17 mouse cellular contexts compared by ENCODE assay signal in genomic region chr4:102086336-102086735, GRCm38 (mm10). TPM values are rescaled to one million over a fixed set of nuclear protein-coding genes. Genes with fewer than 3 reads are reported as not detected.
DNase-seq lines count a peak whose midpoint lies in the region; ATAC-seq lines count a peak whose summit lies in the region.
"Had no signal": no experiment of that assay in that cellular context is flagged by ENCODE, and none has a peak within 500 bp of the region (broad histone marks: within the 10 kb centered on the region; RNA-seq: fewer than 3 reads in every experiment).

No protein-coding gene starts in this region.

- H3K9ac ChIP-seq in kidney, embryonic 16.5 days (replicated peaks; ENCODE audit: low read length), result no peak overlapping the region
- H3K9ac ChIP-seq: heart, embryonic 12.5 days; hindbrain, embryonic 12.5 days had no signal

- H3K9me3 ChIP-seq in kidney, embryonic 16.5 days (ENCODE audit: low read length), result no peaks in the 10 kb centered on the region
- H3K9me3 ChIP-seq: embryonic facial prominence, embryonic 10.5 days; heart, embryonic 12.5 days; hindbrain, embryonic 12.5 days had no signal

- H3K4me1 ChIP-seq in kidney, embryonic 16.5 days (ENCODE audit: insufficient read depth, low read length), result 0 out of 2 replicates have a peak, but pooled peaks cover 10% of the 10 kb centered on the region

- H3K27ac ChIP-seq in kidney, embryonic 16.5 days (ENCODE audit: low read length), result no peak overlapping the region
- H3K27ac ChIP-seq: embryonic facial prominence, embryonic 10.5 days; gastrocnemius, adult 2 months; hindbrain, embryonic 12.5 days; hindbrain, postnatal 0 days had no signal

- WGBS in kidney, embryonic 16.5 days, result 71% methylated on average over 4 of the region's 4 CpGs

- peaks cover 36% of the 10 kb centered on the region for H3K27me3 ChIP-seq in kidney, embryonic 16.5 days (ENCODE audit: insufficient read depth, low read length)

- ATAC-seq in cerebellum, adult (ENCODE audit: insufficient number of reproducible peaks, low FRiP score, low TSS enrichment), result no peak
- no peak for ATAC-seq in kidney, embryonic 16.5 days (ENCODE audit: low FRiP score, low TSS enrichment)

- H3K4me2 ChIP-seq in kidney, embryonic 16.5 days (replicated peaks; ENCODE audit: low read depth, low read length), result no peak overlapping the region

- no peaks in the 10 kb centered on the region for H3K36me3 ChIP-seq in kidney, embryonic 16.5 days (ENCODE audit: insufficient read depth, low read length)
- H3K36me3 ChIP-seq: embryonic facial prominence, embryonic 10.5 days; heart, embryonic 12.5 days; hindbrain, embryonic 12.5 days had no signal

- H3K4me3 ChIP-seq in kidney, embryonic 16.5 days (ENCODE audit: low read length), result no peak overlapping the region
- H3K4me3 ChIP-seq: gastrocnemius, adult 2 months had no signal

- peak; percentile 60 for DNase-seq in cerebellum, adult 11 months
- peak; percentile 71 for DNase-seq in cerebellum, adult 18-20 months
- DNase-seq in cerebellum, adult 9-11 months, result peak; percentile 76
- DNase-seq in cerebellum, postnatal 36 days, result peak; percentile 62 to 72
- DNase-seq in layer of hippocampus, adult 11-12 months (ENCODE audit: low spot score), result no peak
- DNase-seq: adrenal gland, postnatal 10 days; B cell, adult 2 months; gastrocnemius, adult 2 months; gastrocnemius, postnatal 25 days; heart, postnatal 36 days; kidney, adult 11 months had no signal

RNA-seq across cellular contexts. Expression of gene Pde4b, which starts 1.0 kb away (rescaled TPM):
- 13.4 and 15.5 TPM in 2 replicates for polyA plus RNA-seq in kidney, embryonic 16.5 days (2015; fragmentation: Nextera tagmentation; extraction: Ambion mirVana)
